Mouse (Mus musculus) cerebellum, adult 2 months (tissue): ENCODE measurements around the gene Gm49387.

Source experiments
- CTCF ChIP-seq: fragments of 200-500 bp; IDR thresholded peaks from 2 replicates; pipeline ENCODE4 v1.5.1; 2011; ENCODE audit warnings: low read depth, mild to moderate bottlenecking, control low read depth, low read length, moderate library complexity, borderline replicate concordance; ENCODE audit not compliant: insufficient read depth
- POLR2A ChIP-seq: fragments of 200-500 bp; IDR thresholded peaks from 2 replicates; pipeline ENCODE4 v1.6.1; 2011; ENCODE audit warnings: low read length, control low read depth, borderline replicate concordance; ENCODE audit not compliant: insufficient read depth

DNA sequence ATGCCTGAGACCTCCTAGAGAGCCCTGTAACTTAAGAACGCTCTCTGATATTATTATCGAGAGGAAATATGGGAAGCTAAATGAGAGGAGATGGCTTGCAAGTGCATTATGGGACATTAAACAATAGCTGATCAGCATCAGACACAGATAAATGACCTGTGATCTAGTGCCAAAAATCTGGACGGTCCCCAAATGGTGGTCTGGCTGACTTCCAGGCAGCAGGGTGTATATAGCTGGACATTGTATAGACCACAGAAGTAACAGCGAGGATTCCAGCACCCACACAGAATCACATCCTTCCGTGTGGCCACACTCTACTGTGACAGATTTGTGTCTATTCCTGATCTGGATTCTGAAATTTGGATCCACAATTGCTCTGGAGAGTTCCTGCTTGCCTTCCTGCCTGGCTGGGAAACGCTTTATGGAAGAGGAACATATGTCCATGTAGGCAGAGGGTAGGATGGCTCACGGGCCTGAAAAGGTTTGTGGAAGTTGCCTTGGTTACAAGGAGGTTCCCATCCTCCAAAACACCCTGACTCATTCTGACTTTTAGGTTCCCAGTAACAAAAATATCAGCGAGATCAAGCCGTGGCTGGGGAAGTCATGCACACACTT lies 68.0 kb downstream of the Gm49387 start:
- TF ChIP-seq POLR2A (no peak), CTCF (no peak)
